Mouse (Mus musculus): ENCODE results near the gene Cyb5rl.

GRCm38 (mm10) chr4:107063214-107063613 is 3.6 kb upstream of the Cyb5rl start:
- TF ChIP-seq HCFC1 (IDR thresholded peaks at IDR 0.05; ENCODE audit: borderline replicate concordance, insufficient read depth, low read length) (no peak), ZNF384 (IDR thresholded peaks at IDR 0.05; ENCODE audit: low read depth, low read length) (no peak), ZC3H11A (IDR thresholded peaks at IDR 0.05; ENCODE audit: borderline replicate concordance, low read depth, low read length) (no peak), CHD2 (IDR thresholded peaks at IDR 0.05; ENCODE audit: low read depth, low read length) (no peak)

Data from ES-E14 (cell line).